Mouse (Mus musculus) CH12.LX (cell line): ENCODE measurements at regions not wholly inside any gene's neighbourhood (a gene's known extent, or its start where the extent isn't known, plus 50 kb on each side); places are given as distances from the start of the nearest gene placed in this dataset.
A peak's percentile ranks its signal among the peaks of the same experiment; 100 is the strongest.

Source experiments
- DNase-seq: peaks from one replicate; pipeline ENCODE4 v3.0.0-alpha.2; 2013; ENCODE audit errors: extremely low read depth
- H3K27ac ChIP-seq: 2 replicates; pipeline ENCODE4 v1.5.1; 2012; ENCODE audit warnings: low read depth, mild to moderate bottlenecking, control low read depth, moderate library complexity; ENCODE audit not compliant: insufficient read depth
- H3K27me3 ChIP-seq: replicated peaks from 2 replicates; pipeline ENCODE3; 2012; ENCODE audit warnings: inconsistent platforms
- H3K36me3 ChIP-seq, 2 experiments: replicated peaks in 1 of 2; 2 replicates each; pipeline versions ENCODE3 to v1.6.1; 2012; ENCODE audit warnings: inconsistent platforms in 1 of 2, low read length in 1 of 2, mild to moderate bottlenecking in 1 of 2, mixed read lengths in 1 of 2, moderate library complexity in 1 of 2; ENCODE audit not compliant: control insufficient read depth in 1 of 2, insufficient read depth in 1 of 2
- H3K4me1 ChIP-seq, 2 experiments: 2 replicates each; pipeline ENCODE4 v1.6.1; 2012; ENCODE audit warnings: inconsistent platforms in 1 of 2, moderate library complexity in 1 of 2; ENCODE audit not compliant: insufficient read depth in 2 of 2, control insufficient read depth in 1 of 2
- H3K4me2 ChIP-seq: 2 replicates; pipeline ENCODE4 v1.6.1; 2012; ENCODE audit warnings: low read depth, mild to moderate bottlenecking, control low read depth; ENCODE audit not compliant: poor library complexity, insufficient read depth, severe bottlenecking
- H3K4me3 ChIP-seq, 3 experiments: fragments of 150-350 bp in 1 of 3; sonication (generic) in 1 of 3; replicated peaks in 1 of 3; 2 replicates each; pipeline versions ENCODE3 to v1.5.1; 2011 to 2012; ENCODE audit warnings: low read depth in 2 of 3, low read length in 2 of 3, mild to moderate bottlenecking in 2 of 3, moderate library complexity in 2 of 3, control low read depth in 1 of 3, improper control_type of control experiment in 1 of 3, inconsistent platforms in 1 of 3, mixed read lengths in 1 of 3; ENCODE audit not compliant: poor library complexity in 1 of 3
- H3K79me2 ChIP-seq: replicated peaks from 2 replicates; pipeline ENCODE4 v1.6.1; 2012; ENCODE audit warnings: mild to moderate bottlenecking, moderate library complexity; ENCODE audit not compliant: control insufficient read depth, poor library complexity, insufficient read depth, severe bottlenecking; ENCODE audit errors: extremely low read depth
- H3K9ac ChIP-seq: 2 replicates; pipeline ENCODE4 v1.6.1; 2012; ENCODE audit warnings: low read depth, mild to moderate bottlenecking, control low read depth, moderate library complexity; ENCODE audit not compliant: insufficient read depth
- H3K9me3 ChIP-seq: replicated peaks from 2 replicates; pipeline ENCODE3; 2012; ENCODE audit warnings: low read length, inconsistent platforms, mixed read lengths
- BHLHE40 ChIP-seq: IDR thresholded peaks from 2 replicates; pipeline ENCODE4 v1.6.1; 2011; ENCODE audit warnings: mild to moderate bottlenecking, low read depth, low read length, improper control_type of control experiment
- CHD2 ChIP-seq: IDR thresholded peaks from 2 replicates; pipeline ENCODE4 v1.6.1; 2011; ENCODE audit warnings: low read length, improper control_type of control experiment
- E2F4 ChIP-seq: IDR thresholded peaks from 2 replicates; pipeline ENCODE4 v1.6.1; 2011; ENCODE audit warnings: low read depth, low read length, improper control_type of control experiment; ENCODE audit not compliant: insufficient replicate concordance
- ELF1 ChIP-seq: IDR thresholded peaks from 2 replicates; pipeline ENCODE4 v1.6.1; 2014; ENCODE audit warnings: low read depth, mild to moderate bottlenecking, inconsistent platforms, low read length, improper control_type of control experiment
- EP300 ChIP-seq: IDR thresholded peaks from 2 replicates; pipeline ENCODE4 v1.6.1; 2011; ENCODE audit warnings: low read length, improper control_type of control experiment
- GABPA ChIP-seq: IDR thresholded peaks from 2 replicates; pipeline ENCODE4 v1.6.1; 2012; ENCODE audit warnings: low read depth, low read length, improper control_type of control experiment, inconsistent platforms; ENCODE audit not compliant: insufficient replicate concordance
- HCFC1 ChIP-seq: IDR thresholded peaks from 2 replicates; pipeline ENCODE4 v1.6.1; 2012; ENCODE audit warnings: low read depth, mild to moderate bottlenecking, inconsistent platforms, low read length, improper control_type of control experiment
- IRF4 ChIP-seq: IDR thresholded peaks from 2 replicates; pipeline ENCODE4 v1.6.1; 2014; ENCODE audit warnings: low read depth, mild to moderate bottlenecking, inconsistent platforms, low read length, improper control_type of control experiment
- JUND ChIP-seq: conservative IDR thresholded peaks from 2 replicates; pipeline ENCODE4 v1.6.1; 2011; ENCODE audit warnings: low read depth, low read length, improper control_type of control experiment
- KAT2A ChIP-seq: IDR thresholded peaks from 2 replicates; pipeline ENCODE4 v1.6.1; 2012; ENCODE audit warnings: low read length, improper control_type of control experiment, inconsistent platforms; ENCODE audit not compliant: insufficient replicate concordance
- MAFK ChIP-seq: IDR thresholded peaks from 2 replicates; pipeline ENCODE4 v1.6.1; 2011; ENCODE audit warnings: low read length, improper control_type of control experiment; ENCODE audit not compliant: insufficient replicate concordance
- MAX ChIP-seq: IDR thresholded peaks from 2 replicates; pipeline ENCODE4 v1.6.1; 2011; ENCODE audit warnings: low read length, improper control_type of control experiment
- MAZ ChIP-seq: IDR thresholded peaks from 2 replicates; pipeline ENCODE4 v1.6.1; 2012; ENCODE audit warnings: low read depth, mild to moderate bottlenecking, inconsistent platforms, low read length, improper control_type of control experiment, moderate library complexity
- MEF2A ChIP-seq: IDR thresholded peaks from 2 replicates; pipeline ENCODE4 v1.6.1; 2014; ENCODE audit warnings: low read depth, mild to moderate bottlenecking, inconsistent platforms, low read length, improper control_type of control experiment, borderline replicate concordance
- NELFE ChIP-seq: IDR thresholded peaks from 2 replicates; pipeline ENCODE4 v1.6.1; 2011; ENCODE audit warnings: low read depth, low read length, improper control_type of control experiment
- POLR2A ChIP-seq: IDR thresholded peaks from 2 replicates; pipeline ENCODE4 v1.6.1; 2011; ENCODE audit warnings: low read depth, mild to moderate bottlenecking, improper control_type of control experiment, low read length
- POLR2AphosphoS2 ChIP-seq: IDR thresholded peaks from 2 replicates; pipeline ENCODE4 v1.6.1; 2011; ENCODE audit warnings: low read depth, low read length, improper control_type of control experiment
- RCOR1 ChIP-seq: conservative IDR thresholded peaks from 2 replicates; pipeline ENCODE4 v1.6.1; 2012; ENCODE audit warnings: low read depth, mild to moderate bottlenecking, inconsistent platforms, low read length, improper control_type of control experiment
- SIN3A ChIP-seq: IDR thresholded peaks from 2 replicates; pipeline ENCODE4 v1.6.1; 2012; ENCODE audit warnings: low read length, improper control_type of control experiment, inconsistent platforms
- UBTF ChIP-seq: IDR thresholded peaks from 2 replicates; pipeline ENCODE4 v1.6.1; 2012; ENCODE audit warnings: low read depth, mild to moderate bottlenecking, inconsistent platforms, low read length, improper control_type of control experiment, moderate library complexity
- ZKSCAN1 ChIP-seq: IDR thresholded peaks from 2 replicates; pipeline ENCODE4 v1.6.1; 2012; ENCODE audit warnings: low read depth, inconsistent platforms, low read length, improper control_type of control experiment, borderline replicate concordance
- dilution Hi-C: fragments of 300-500 bp; cut with MboI; formaldehyde crosslinking; loops from 2 replicates; pipeline ENCODE4 v1.14.3; 2020; ENCODE audit warnings: low sequenced_read_pairs; ENCODE audit not compliant: extremely low pct_unique_long_range_greater_than_20kb, extremely low pct_ligation_motif_present
- in situ Hi-C: fragments of 300-500 bp; cut with MboI; formaldehyde crosslinking; loops from 3 replicates; pipeline ENCODE4 v1.14.3; 2019; ENCODE audit warnings: low sequenced_read_pairs, low pct_ligation_motif_present, low pct_unique_long_range_greater_than_20kb, mixed read lengths

DNA sequence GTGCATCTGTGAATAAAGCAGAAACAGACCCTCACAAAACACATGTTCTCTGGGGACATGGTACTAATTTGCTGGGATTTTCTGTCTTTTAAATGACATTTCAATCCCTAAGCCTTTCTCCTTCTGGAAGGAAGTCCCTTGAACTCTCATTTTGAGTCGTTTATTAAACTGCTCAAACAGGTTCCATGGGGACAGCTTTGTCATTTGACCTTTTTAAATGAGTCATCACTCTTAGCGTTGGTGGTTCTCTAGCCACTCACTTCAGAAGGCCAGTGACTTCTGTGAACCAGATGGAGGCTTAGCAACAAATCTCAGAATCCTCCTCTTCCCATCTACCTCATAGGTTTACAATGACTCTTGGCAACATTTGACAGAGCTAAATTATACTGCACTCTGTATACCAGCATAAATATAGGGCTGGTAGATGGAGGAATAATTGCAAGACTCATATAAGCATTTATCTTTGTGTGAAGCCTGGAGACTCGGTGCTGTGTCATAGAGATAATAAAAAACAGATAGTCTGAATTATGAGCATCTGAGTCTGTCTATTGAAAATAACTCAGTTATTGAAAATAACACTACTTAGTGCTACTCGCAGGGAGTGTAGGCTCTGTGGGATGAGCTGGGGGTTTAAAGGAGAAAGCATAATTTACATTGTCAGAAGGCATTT, 185.4 kb upstream of the Crbn start (continued):
- TF ChIP-seq RCOR1 (0 out of 2 replicates have a peak, but pooled peaks have one; percentile 32), POLR2A (no peak), SIN3A (no peak), POLR2AphosphoS2 (no peak), MAX (no peak)
- TF ChIP-seq, all 38 proteins: peak for 5

DNA sequence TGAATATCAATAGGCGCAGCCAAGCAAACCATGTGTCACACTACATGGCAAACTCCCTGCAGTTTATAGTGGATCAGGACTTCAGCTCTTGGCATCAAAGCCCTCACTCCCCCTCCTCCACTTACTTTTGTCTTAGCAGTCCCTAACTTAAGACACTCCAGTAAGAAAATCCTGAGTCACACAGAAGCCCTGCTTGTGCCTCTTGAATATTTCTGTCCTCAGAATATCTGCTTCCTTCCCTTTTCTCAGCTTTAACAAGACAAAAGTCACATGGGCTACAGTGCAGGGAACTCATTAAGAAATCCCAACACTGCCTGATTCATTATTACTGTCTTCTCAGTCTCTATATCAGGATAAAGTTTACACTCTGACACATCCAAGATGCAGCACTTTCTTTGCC, 191.7 kb upstream of the Crbn start:
- Histone ChIP-seq H3K79me2 (no peaks in the 10 kb centered on the region), H3K36me3 (no peaks in the 10 kb centered on the region), H3K4me1 (peaks cover 0 to 4% of the 10 kb centered on the region in 2 experiments; a peak in 1 of 4 replicates), H3K9me3 (no peaks in the 10 kb centered on the region), H3K4me2 (no peak overlapping the region), H3K9ac (no peak overlapping the region), H3K4me3 (no peak overlapping the region), H3K27ac (no peak overlapping the region)
- DNase-seq: no peak
- in situ Hi-C loops (no loop called here), dilution Hi-C loops (no loop called here)
- TF ChIP-seq GABPA: no peak
- no peak for TF ChIP-seq MEF2A
- TF ChIP-seq ELF1: no peak
- TF ChIP-seq NELFE: no peak
- TF ChIP-seq BHLHE40: no peak
- TF ChIP-seq KAT2A: no peak
- TF ChIP-seq IRF4: no peak
- no peak for TF ChIP-seq CHD2
- no peak for TF ChIP-seq ZKSCAN1
- TF ChIP-seq UBTF: no peak
- TF ChIP-seq RCOR1: no peak
- no peak for TF ChIP-seq HCFC1
- no peak for TF ChIP-seq EP300
- TF ChIP-seq MAX: no peak
- no peak for TF ChIP-seq JUND
- no peak for TF ChIP-seq MAZ
- TF ChIP-seq POLR2AphosphoS2: no peak
- TF ChIP-seq E2F4: no peak
- no peak for TF ChIP-seq MAFK
- TF ChIP-seq, all 38 proteins: peak for 0
- no peaks in the 10 kb centered on the region for H3K27me3 ChIP-seq
